Mouse (Mus musculus): ENCODE results near the gene Hspg2.

GRCm38 (mm10) chr4:137579789-137580188 lies 111.2 kb downstream of the Hspg2 start:
- TF ChIP-seq CTCF (IDR thresholded peaks at IDR 0.05) (no peak), POLR2A (IDR thresholded peaks at IDR 0.05; ENCODE audit: insufficient read depth, low read depth, low read length) (no peak)
